Mouse (Mus musculus) layer of hippocampus, postnatal 10 days (tissue): ENCODE data around the gene Gzmm. TPM values are rescaled to one million over a fixed set of nuclear protein-coding genes. Genes with fewer than 3 reads are reported as not detected.

Experiments used
- DNase-seq, 2 experiments: peaks; one replicate each; pipeline ENCODE4 v3.0.0; 2021; ENCODE audit warnings: low spot score in 2 of 2
- total RNA-seq, 2 experiments: library from RNA; stranded (reverse); gene quantifications; 2 replicates each; pipeline ENCODE4 v1.2.3; 2021

Gene Gzmm
- total RNA-seq, 2 experiments from 2014 or later, result 1.6 to 1.8 TPM

GRCm38 (mm10) chr10:79680606-79681495 is 8.0 kb upstream of the Gzmm start:
- no peak for DNase-seq

GRCm38 (mm10) chr10:79681591-79682245 is 7.1 kb upstream of the Gzmm start, which contains the start of gene Cdc34:
TSS of gene Cdc34 (plus strand) at chr10:79682195.
- DNase-seq, result peak; percentile 97 to 99

- DNase-seq, result peak; percentile 49 to 52
Observed at GRCm38 (mm10) chr10:79682551-79682915, 6.3 kb upstream of the Gzmm start.

GRCm38 (mm10) chr10:79682916-79683582 is 5.8 kb upstream of the Gzmm start:
- peak; percentile 69 to 74 for DNase-seq

- DNase-seq, result no peak
Observed at GRCm38 (mm10) chr10:79683726-79684640, 4.8 kb upstream of the Gzmm start.

GRCm38 (mm10) chr10:79684770-79685600 is 3.8 kb upstream of the Gzmm start:
- DNase-seq, result no peak

- DNase-seq, result no peak
Observed at GRCm38 (mm10) chr10:79686219-79686618, 2.6 kb upstream of the Gzmm start.

GRCm38 (mm10) chr10:79686691-79687090 is 2.1 kb upstream of the Gzmm start:
- no peak for DNase-seq

- no peak for DNase-seq
Observed at GRCm38 (mm10) chr10:79687513-79687912, 1.3 kb upstream of the Gzmm start.

GRCm38 (mm10) chr10:79689178-79689577 is 358 bp downstream of the Gzmm start:
- DNase-seq, result no peak

- no peak for DNase-seq
Observed at GRCm38 (mm10) chr10:79691986-79692548, 3.2 kb downstream of the Gzmm start.

GRCm38 (mm10) chr10:79693580-79694378 is 5.0 kb downstream of the Gzmm start:
- DNase-seq, result no peak

- DNase-seq, result no peak
Observed at GRCm38 (mm10) chr10:79694379-79694655, 5.5 kb downstream of the Gzmm start.

GRCm38 (mm10) chr10:79695231-79696128 is 6.7 kb downstream of the Gzmm start:
- DNase-seq, result peak; percentile 80 to 85

- DNase-seq, result no peak
Observed at GRCm38 (mm10) chr10:79696129-79696651, 7.4 kb downstream of the Gzmm start.

- no peak for DNase-seq
Observed at GRCm38 (mm10) chr10:79697916-79698315, 9.1 kb downstream of the Gzmm start.

GRCm38 (mm10) chr10:79698459-79698858 is 9.6 kb downstream of the Gzmm start:
- DNase-seq, result no peak

- no peak for DNase-seq
Observed at GRCm38 (mm10) chr10:79700676-79701075, 11.9 kb downstream of the Gzmm start.
